Mouse (Mus musculus): Measurements from ENCODE around the gene Psd.

- TF ChIP-seq CTCF (IDR thresholded peaks at IDR 0.05; ENCODE audit: low read depth) (no peak), EP300 (IDR thresholded peaks at IDR 0.05; ENCODE audit: low read depth) (no peak)
These were observed 36.3 kb downstream of the Psd start for GRCm38 (mm10) chr19:46290535-46291105.
